Mouse (Mus musculus) c-Kit-negative CD71-positive TER-119-positive erythroid progenitor cells, embryonic 14.5 days (primary cell): Measurements from ENCODE around the gene Csf2ra.
"Not testable (repeated sequence)": the region's sequence is repeated elsewhere in the genome, so short reads cannot be mapped to it uniquely, and the experiment has no call there.

Experiments
- DNase-seq: peaks from one replicate; pipeline ENCODE4 v3.0.0-alpha.2; 2013; ENCODE audit warnings: low read depth, low spot score

Csf2ra gene

GRCm38 (mm10) chr19:61224678-61225525, 3.3 kb downstream of the Csf2ra start:
- DNase-seq = no peak

- DNase-seq = peak; percentile 40
Observed at GRCm38 (mm10) chr19:61223706-61224328, 4.4 kb downstream of the Csf2ra start.

GRCm38 (mm10) chr19:61207506-61207905, 20.7 kb downstream of the Csf2ra start:
- not testable (repeated sequence) for DNase-seq

- no peak for DNase-seq
Observed at GRCm38 (mm10) chr19:61199836-61200235, 28.4 kb downstream of the Csf2ra start.

- peak; percentile 74 for DNase-seq
Observed at GRCm38 (mm10) chr19:61199316-61199715, 28.9 kb downstream of the Csf2ra start.

- not testable (repeated sequence) for DNase-seq
Observed at GRCm38 (mm10) chr19:61183590-61183989, 44.6 kb downstream of the Csf2ra start, which contains the start of gene Gm6020. Gene Gm6020, plus strand, starts transcription at chr19:61183890.

- DNase-seq = no peak
Observed at GRCm38 (mm10) chr19:61175756-61176324, 52.4 kb downstream of the Csf2ra start, which contains the start of gene Gm7102. Gene Gm7102, minus strand, starts transcription at chr19:61176309.
